Mouse (Mus musculus) CD4-positive, CD25-positive, alpha-beta regulatory T cell, adult 4 months (primary cell): ENCODE data around the gene Mogat2. TPM values are rescaled to one million over a fixed set of nuclear protein-coding genes. Genes with fewer than 3 reads are reported as not detected.

ENCODE experiments used
- ATAC-seq: one replicate; pipeline ENCODE4 v1.8.0; 2017
- polyA plus RNA-seq, 2 experiments: library from polyadenylated mRNA; unstranded; fragments of 100-300 nt; shearing (Covaris generic); gene quantifications; one replicate each; pipeline ENCODE4 v1.2.1; 2017

Gene Mogat2
- polyA plus RNA-seq, 2 experiments from 2014 or later, result not detected

DNA sequence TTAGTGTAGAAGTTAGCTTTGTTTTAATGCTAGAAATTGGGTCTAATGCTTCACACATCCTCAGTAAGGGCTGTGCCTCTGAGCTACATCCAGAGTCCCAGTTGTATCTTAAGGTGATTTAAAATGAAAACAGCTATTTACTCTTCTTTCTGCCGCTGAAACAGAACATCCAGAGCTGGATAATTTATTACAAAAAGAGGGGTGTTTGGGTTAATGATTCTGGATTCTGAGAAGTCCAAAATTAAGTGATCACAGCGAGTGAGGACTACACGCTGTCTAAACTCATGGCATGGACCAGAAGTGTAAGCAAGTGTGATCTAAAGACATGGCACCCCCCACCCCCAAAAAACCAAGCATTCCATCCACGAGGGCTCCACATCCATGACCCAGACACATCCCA lies 44.5 kb downstream of the Mogat2 start:
- no peak for ATAC-seq

DNA sequence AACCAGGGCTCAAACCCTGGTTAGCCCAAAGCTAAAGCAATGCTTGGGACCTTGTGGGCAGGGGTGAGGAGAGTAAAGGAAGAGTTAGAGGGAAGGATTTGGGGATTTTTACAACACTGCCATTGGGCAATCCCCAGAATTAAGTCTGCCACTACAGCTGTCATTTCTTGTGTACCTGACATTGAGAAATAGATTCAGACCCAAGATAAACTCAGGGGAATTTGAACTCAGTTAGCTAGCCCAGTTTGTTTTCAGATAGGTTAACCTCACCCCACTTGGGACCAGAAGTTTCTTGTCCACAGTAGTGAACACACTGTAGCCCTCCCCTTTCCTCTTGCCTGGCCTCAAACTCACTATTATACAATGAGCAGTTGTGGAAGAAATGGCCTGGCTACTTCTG lies 47.0 kb downstream of the Mogat2 start:
- ATAC-seq, result peak; percentile 21

DNA sequence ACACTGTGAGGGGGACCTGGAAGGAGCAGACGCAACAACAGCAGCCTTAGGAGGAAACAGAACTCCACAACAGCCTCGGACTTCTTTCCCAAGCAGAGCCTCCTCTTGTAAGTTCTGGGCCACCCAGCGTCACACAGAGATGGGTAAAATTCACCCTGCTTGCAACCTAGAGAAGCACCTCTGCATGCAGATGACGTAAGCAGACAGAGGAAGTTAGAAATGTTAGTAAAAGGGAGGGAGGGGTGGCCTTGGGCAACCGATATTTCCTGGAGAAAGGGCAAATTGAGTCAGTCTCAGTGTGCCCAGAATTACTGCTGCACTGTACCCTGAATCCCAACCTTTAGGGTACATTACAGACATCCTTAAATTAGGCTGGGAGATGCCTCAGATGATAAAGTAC lies 48.5 kb downstream of the Mogat2 start:
- ATAC-seq, result peak; percentile 95

DNA sequence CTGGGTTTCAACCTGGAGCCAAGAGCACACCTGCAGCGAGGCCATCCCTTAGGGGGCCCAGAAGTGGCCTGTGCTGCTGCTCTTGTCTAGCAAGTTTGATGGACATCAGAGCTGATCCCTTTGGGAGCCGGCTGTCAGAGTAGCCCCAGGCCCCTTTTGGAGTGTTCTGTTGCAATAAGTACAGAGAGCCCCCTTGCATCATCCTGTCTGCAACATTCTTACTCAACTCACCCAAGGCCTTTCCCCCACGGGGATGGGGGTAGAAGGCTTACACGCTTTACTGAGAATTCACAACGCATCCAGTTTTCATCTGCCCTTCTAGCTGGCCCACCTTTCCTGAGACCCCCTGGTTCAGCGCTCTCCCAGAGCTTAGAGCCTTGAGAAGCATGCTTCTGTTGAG lies 49.8 kb downstream of the Mogat2 start:
- no peak for ATAC-seq

DNA sequence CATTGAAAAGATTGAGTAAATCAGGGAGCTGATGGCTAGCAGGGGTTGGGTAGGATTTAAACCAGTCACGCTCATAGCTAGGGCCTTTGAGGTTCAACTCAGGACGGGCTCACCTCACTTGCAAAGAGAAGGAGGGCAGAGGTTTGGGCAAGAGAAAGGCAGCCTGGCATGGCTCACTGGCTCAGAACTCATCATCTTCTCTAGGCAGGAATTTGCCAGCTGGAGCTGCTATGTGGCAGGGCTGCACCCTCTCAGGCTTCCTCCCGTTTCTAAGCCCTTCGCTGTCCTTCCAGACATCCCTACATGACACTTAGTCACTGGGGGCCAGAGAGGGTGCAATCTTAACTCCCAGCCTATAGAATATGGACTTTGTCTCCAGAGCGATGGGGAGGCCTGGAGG lies 51.0 kb downstream of the Mogat2 start:
- ATAC-seq, result no peak

GRCm38 (mm10) chr7:99185405-99185804 lies 53.0 kb downstream of the Mogat2 start:
- no peak for ATAC-seq

- no peak for ATAC-seq
Measured at GRCm38 (mm10) chr7:99183751-99184150, 54.7 kb downstream of the Mogat2 start.

- ATAC-seq, result peak; percentile 91
Measured at GRCm38 (mm10) chr7:99182432-99183172, 55.8 kb downstream of the Mogat2 start, which contains the start of gene Dgat2. TSS of gene Dgat2 (minus strand) at chr7:99182719.

- no peak for ATAC-seq
Measured at GRCm38 (mm10) chr7:99181619-99182431, 56.6 kb downstream of the Mogat2 start.

DNA sequence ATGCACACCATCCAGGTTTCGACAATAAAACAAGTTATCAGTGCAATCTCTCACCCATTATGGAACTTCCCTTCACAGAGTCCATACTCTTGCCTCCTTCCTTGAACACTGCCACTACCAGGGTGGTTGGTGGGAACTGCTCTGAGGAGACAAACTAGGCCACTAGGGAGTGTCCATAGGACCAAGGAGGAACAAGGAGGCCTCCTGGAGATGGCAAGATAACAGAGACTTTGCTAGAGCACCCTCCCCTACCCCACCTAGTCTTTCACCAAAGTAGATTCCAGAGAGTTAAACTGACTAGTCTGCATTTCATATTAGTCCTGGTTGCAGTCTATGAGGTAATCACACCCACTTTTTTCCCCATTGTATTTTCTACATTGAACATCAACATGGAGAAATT lies 58.3 kb downstream of the Mogat2 start:
- ATAC-seq, result no peak

- ATAC-seq, result no peak
Measured at GRCm38 (mm10) chr7:99179271-99179670, 59.1 kb downstream of the Mogat2 start.

DNA sequence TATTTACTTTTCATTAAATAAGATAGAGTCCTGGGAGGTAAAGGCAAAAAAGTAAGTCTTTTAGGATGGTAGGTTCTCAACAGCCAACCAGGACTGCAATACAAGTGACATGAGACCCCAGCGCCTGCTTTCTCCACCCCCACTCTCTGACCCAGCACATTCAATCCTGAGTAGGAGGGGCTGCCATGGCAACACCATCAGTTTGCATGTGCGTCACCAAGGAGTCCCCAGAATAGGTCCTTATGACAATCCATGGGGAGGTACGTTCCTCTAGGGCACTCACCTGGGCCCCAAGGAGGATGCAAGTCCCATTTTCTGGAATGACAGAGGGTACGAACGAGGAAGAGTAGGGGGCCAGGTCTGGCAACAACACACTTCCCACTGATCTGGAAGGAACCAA lies 61.0 kb downstream of the Mogat2 start:
- no peak for ATAC-seq

DNA sequence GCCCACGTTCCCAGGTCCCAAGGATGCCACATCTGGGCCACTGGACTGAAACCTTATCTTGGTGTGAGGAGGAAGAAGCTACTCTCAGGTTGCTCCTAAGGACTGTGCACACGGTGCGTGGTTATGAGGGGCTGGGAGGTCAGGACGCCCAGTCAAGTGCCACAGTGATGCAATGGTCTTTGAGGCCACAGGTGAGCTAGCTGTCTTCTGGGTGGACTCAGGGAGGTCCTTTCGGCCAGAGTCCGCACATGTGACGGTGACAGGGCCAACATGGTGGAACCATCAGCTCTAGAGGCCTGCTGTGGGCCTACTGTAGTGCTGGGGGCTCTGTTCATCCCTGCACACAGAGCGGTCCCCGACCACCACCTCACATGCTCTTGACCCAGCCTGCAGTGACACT lies 62.8 kb downstream of the Mogat2 start:
- ATAC-seq, result no peak

DNA sequence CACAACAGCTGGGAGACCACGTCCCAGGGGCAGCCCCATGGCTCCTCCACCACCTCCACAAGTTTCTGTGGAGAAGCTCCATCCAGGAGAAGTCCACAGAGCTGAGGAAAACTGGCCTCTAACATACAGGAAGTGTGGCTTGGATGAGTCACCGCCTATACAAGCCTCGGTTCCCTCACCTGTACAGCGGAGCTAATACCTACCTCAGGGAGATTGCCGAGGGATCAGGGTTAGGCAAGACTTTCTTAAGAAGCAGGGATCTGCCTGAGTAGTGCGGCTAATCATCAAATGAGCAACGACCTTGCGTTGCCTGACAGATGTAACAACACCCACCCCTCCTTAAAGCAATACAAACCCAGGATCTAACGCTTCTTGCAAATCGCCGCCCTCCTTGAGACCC lies 63.3 kb downstream of the Mogat2 start:
- no peak for ATAC-seq

DNA sequence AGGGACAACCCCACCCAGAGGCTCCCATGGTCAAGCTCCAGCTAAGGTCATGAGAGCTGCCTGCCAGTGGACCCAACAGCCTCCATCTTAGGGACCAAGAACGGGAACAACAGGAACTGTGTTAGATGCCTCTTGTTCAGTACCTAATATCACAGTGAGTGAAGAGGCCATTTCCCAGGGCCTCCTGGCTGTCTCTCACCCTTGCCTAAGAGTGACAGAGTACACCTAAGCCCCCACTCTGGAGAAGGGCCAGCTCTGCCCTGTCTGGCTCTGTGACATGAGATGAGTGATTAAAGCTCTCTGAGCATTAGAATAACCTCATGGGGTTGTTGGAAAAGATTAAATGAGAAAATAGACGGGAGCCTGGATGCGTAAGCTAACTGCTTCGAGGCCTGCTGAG lies 64.4 kb downstream of the Mogat2 start:
- ATAC-seq, result no peak

GRCm38 (mm10) chr7:99172898-99173297 lies 65.5 kb downstream of the Mogat2 start:
- ATAC-seq, result no peak

GRCm38 (mm10) chr7:99171730-99172463 lies 66.5 kb downstream of the Mogat2 start:
- ATAC-seq, result no peak

DNA sequence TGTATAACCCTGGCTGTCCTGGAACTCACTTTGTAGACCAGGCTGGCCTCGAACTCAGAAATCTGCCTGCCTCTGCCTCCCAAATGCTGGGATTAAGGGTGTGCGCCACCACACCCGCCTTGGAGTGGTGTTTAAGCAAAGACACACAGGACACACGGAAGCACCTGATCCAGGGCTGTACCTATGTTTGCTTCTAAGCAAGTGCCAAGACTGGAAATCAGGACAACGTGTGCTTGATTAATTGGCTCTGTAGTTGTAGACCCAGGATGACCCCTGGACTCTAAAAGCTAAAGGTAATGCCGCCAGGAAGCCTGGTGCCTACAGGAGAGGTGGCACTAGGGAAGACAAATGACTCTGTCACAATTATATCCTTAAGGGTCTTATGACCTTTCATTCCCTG lies 67.9 kb downstream of the Mogat2 start:
- ATAC-seq, result no peak

DNA sequence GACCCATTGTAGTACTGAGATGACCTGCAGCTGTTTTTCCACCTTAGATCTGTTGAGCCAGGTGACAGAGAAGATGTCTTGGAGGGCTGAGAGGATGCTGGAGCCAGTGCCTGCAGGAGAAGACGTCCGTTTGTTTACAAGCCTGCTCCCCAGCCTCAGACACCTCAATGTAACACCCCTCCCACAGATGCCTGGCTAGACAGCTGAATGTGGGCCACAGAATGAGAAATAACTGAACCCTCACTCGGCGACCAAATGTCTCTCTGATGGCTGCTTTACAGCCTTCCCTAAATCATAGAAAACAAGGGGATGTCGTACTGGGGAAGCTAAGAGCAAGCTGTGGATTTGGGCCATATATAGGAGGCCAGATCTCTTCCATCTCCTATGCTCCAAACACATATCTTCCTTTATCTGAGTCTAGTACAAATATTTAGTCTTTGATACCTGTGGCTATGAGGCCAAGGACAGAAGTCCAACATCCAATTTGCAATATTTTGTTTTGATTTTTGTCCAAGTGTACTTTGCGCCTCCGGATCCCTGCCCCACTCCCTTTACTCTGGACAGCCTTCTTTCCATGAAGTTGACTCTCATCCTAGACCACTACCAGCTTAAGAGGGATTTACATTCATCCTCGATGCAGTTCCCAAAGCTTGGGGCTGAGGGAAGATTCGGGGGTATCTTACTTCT lies 68.6 kb downstream of the Mogat2 start:
- ATAC-seq, result no peak
